Mouse (Mus musculus) midbrain, embryonic 10.5 days (tissue): ENCODE data around the gene Dmpk. TPM values are rescaled to one million over a fixed set of nuclear protein-coding genes. Genes with fewer than 3 reads are reported as not detected.

Source experiments
- DNase-seq: peaks from one replicate; pipeline ENCODE4 v3.0.0-alpha.2; 2017; ENCODE audit warnings: low spot score
- H3K27ac ChIP-seq: fragments of 300-500 bp; sonication (generic); replicated peaks from 2 replicates; pipeline ENCODE4 v1.5.1; 2016; ENCODE audit warnings: mild to moderate bottlenecking
- H3K27me3 ChIP-seq: fragments of 300-500 bp; sonication (generic); 2 replicates; pipeline ENCODE4 v1.6.1; 2016; ENCODE audit warnings: low read depth, mild to moderate bottlenecking; ENCODE audit not compliant: poor library complexity, severe bottlenecking
- H3K36me3 ChIP-seq: fragments of 300-500 bp; sonication (generic); 2 replicates; pipeline ENCODE4 v1.6.1; 2016; ENCODE audit warnings: mild to moderate bottlenecking, moderate library complexity
- H3K4me1 ChIP-seq: fragments of 300-500 bp; sonication (generic); 2 replicates; pipeline ENCODE4 v1.6.1; 2016
- H3K4me3 ChIP-seq: fragments of 300-500 bp; sonication (generic); 2 replicates; pipeline ENCODE4 v1.5.1; 2016; ENCODE audit warnings: mild to moderate bottlenecking, moderate library complexity
- H3K9me3 ChIP-seq: fragments of 300-500 bp; sonication (generic); replicated peaks from 2 replicates; pipeline ENCODE4 v1.6.1; 2016; ENCODE audit warnings: mild to moderate bottlenecking
- WGBS: fragments of 180-500 bp; shearing (Covaris S2); methylation state at CpG from one replicate; pipeline ENCODE4 v1.1.7; 2016; 5-methylcytosine and 5-hydroxymethylcytosine counted together
- polyA plus RNA-seq: library from polyadenylated mRNA; unstranded; fragments of >200 nt; fragmentation: Nextera tagmentation; extraction: Ambion mirVana; gene quantifications from 2 replicates; pipeline ENCODE4 v1.2.1, GENCODE M21; 2016

Gene Dmpk
- polyA plus RNA-seq, 1 experiment from 2014 or later: 8.2 TPM

DNA sequence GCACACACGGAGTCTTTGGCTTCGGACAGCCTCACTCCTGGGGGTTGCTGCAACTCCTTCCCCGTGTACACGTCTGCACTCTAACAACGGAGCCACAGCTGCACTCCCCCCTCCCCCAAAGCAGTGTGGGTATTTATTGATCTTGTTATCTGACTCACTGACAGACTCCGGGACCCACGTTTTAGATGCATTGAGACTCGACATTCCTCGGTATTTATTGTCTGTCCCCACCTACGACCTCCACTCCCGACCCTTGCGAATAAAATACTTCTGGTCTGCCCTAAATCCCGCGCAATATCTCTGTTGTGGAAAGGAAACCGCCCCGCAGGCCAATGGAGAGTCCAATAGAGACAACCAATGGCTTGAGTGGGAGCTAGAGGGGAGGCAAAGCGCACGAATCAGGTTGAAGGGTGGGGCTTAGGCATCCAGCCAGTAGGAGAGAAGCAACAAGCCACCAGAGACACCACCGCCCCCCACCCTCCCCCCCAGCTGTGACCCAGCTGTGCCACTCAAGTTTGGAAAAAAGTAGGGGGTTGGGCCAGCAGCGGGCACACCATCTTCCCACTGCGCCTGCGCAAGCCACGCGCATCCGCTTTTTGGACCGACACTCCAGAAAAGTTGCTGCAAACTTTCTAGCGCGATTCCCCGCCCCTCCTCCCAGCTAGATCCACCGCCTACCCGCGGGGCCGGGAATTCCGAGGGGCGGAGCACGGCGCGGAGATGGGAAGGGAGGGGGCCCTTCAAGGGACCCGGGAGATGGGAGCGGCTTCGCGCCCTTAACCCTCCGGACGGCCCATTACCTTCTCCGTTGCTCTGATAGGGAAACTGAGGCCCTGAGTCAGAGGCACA is 10.1 kb downstream of the Dmpk start:
- peaks cover 71% of the 10 kb centered on the region for H3K4me1 ChIP-seq
- under 1% methylated on average over 44 of the region's 45 CpGs for WGBS
- H3K27me3 ChIP-seq: peaks cover 31% of the 10 kb centered on the region
- H3K27ac ChIP-seq: peak overlapping the region; percentile 98
- no peaks in the 10 kb centered on the region for H3K9me3 ChIP-seq
- peak overlapping the region; percentile 85 for H3K4me3 ChIP-seq
- peaks cover 53% of the 10 kb centered on the region for H3K36me3 ChIP-seq
- peak; percentile 99 for DNase-seq

DNA sequence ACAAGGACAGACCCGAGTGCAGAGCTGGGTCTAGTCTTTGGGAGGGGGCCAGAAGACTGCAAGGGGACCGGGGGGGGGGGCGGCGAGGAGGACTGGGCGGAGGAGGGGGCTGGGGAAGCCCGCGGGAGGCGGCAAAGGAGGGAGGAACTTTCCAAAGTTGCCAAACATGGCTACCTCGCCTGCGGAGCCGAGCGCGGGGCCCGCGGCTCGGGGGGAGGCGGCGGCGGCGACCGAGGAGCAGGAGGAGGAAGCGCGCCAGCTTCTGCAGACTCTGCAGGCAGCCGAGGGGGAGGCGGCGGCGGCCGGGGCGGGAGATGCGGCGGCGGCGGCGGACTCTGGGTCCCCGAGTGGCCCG is 10.8 kb downstream of the Dmpk start, which contains the start of gene Six5:
TSS of gene Six5 (plus strand) at position 124 of the 355 bp plus-strand sequence.
- H3K4me3 ChIP-seq: peak within 1 kb of the TSS; percentile 85
- no peaks in the 10 kb centered on the region for H3K9me3 ChIP-seq
- peak within 1 kb of the TSS; percentile 98 for H3K27ac ChIP-seq
- H3K36me3 ChIP-seq: peaks cover 47% of the 10 kb centered on the region
- peaks cover 75% of the 10 kb centered on the region for H3K4me1 ChIP-seq
- no peak for DNase-seq
- 0% methylated on average over 20 of the region's 36 CpGs for WGBS
- H3K27me3 ChIP-seq: peaks cover 30% of the 10 kb centered on the region

DNA sequence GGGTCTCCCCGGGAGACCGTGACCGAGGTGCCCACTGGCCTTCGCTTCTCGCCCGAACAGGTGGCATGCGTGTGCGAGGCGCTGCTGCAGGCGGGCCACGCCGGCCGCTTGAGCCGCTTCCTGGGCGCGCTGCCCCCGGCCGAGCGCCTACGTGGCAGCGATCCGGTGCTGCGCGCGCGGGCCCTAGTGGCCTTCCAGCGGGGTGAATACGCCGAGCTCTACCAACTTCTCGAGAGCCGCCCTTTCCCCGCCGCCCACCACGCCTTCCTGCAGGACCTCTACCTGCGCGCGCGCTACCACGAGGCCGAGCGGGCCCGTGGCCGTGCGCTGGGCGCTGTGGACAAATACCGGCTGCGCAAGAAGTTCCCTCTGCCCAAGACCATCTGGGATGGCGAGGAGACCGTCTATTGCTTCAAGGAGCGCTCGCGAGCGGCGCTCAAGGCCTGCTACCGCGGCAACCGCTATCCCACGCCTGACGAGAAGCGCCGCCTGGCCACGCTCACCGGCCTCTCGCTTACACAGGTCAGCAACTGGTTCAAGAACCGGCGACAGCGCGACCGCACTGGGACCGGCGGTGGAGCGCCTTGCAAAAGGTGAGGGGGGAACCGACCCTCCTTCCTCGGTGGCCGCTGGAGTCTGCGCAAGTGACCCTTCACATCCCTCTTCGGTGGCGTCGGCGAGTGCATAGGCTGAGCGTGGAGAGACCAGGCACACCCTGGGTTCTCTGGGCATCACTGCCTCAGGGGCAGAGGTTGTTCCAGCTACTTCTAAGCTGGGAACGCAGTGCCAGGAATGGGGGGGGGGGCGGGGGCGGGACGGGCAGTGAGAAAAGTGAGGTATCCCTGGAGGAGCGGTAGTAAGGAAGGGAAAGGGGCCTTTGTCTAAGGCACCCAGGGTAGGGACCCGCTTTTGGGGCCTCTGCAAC is 11.4 kb downstream of the Dmpk start:
- peaks cover 75% of the 10 kb centered on the region for H3K4me1 ChIP-seq

DNA sequence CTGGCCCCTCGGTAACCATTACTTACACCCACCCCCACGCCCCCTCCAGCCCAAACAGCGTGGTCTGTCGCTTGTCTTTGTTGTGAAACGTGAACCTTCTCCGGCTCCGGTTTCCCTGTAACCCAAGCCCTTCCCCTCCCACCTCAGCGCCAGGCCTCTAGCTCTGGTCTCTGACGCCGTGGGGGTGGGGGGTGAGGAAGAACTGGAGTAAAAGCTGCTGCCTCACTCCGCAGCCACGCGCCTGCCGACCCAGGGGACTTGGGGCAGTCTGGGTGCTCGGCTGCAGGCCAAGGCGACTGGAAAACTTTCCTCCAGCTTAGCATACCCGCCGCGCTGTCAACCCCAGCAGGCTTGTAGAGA is 12.1 kb downstream of the Dmpk start:
- peaks cover 35% of the 10 kb centered on the region for H3K36me3 ChIP-seq
- peak overlapping the region; percentile 85 for H3K4me3 ChIP-seq
- H3K4me1 ChIP-seq: peaks cover 75% of the 10 kb centered on the region
- peak; percentile 80 for DNase-seq
- WGBS: 0% methylated on average over 19 of the region's 19 CpGs
- peak overlapping the region; percentile 98 for H3K27ac ChIP-seq
- H3K27me3 ChIP-seq: peaks cover 17% of the 10 kb centered on the region
- no peaks in the 10 kb centered on the region for H3K9me3 ChIP-seq

More for the DNA sequence above, 11.4 kb downstream of the Dmpk start:
- peak overlapping the region; percentile 98 for H3K27ac ChIP-seq
- DNase-seq: peak; percentile 71
- H3K36me3 ChIP-seq: peaks cover 41% of the 10 kb centered on the region
- peak overlapping the region; percentile 85 for H3K4me3 ChIP-seq
- no peaks in the 10 kb centered on the region for H3K9me3 ChIP-seq
- peaks cover 24% of the 10 kb centered on the region for H3K27me3 ChIP-seq
- WGBS: under 1% methylated on average over 85 of the region's 87 CpGs

DNA sequence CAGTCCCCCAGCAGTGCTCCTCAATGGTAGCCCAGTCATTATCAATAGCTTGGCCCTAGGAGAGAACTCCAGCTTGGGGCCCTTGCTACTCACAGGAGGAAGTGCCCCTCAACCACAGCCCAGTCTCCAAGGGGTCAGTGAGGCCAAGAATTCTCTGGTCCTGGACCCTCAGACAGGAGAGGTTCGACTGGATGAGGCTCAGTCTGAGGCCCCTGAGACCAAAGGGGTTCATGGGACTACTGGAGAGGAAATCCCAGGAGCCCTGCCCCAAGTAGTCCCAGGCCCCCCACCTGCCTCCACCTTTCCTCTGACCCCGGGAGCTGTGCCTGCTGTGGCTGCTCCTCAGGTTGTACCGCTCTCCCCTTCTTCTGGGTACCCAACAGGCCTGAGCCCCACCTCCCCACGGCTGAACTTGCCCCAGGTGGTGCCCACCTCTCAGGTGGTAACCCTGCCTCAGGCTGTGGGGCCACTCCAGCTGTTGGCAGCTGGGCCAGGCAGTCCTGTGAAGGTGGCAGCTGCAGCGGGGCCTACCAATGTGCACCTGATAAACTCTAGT is 12.8 kb downstream of the Dmpk start:
- no peak for DNase-seq
- Histone ChIP-seq H3K4me3 (peak overlapping the region; percentile 85), H3K27me3 (peaks cover 10% of the 10 kb centered on the region), H3K4me1 (peaks cover 69% of the 10 kb centered on the region), H3K27ac (peak overlapping the region; percentile 98), H3K36me3 (peaks cover 27% of the 10 kb centered on the region), H3K9me3 (no peaks in the 10 kb centered on the region)
- whole genome bisulfite sequencing: 62% methylated on average over 5 of the region's 5 CpGs

DNA sequence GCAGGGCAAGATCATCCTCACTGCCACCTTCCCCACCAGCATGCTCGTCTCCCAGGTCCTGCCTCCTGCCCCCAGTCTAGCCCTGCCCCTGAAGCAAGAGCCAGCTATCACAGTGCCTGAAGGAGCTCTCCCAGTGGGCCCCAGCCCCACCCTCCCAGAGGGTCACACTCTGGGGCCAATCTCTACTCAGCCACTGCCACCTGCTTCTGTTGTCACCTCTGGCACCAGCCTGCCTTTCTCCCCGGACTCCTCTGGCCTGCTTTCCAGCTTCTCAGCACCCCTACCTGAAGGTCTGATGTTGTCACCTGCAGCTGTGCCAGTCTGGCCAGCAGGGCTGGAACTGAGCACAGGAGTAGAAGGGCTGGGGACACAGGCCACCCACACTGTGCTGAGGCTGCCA is 13.6 kb downstream of the Dmpk start:
- Histone ChIP-seq H3K4me3 (peak overlapping the region; percentile 85), H3K27ac (0 out of 2 replicates have a peak overlapping the region, but pooled peaks have one; percentile 52)

DNA sequence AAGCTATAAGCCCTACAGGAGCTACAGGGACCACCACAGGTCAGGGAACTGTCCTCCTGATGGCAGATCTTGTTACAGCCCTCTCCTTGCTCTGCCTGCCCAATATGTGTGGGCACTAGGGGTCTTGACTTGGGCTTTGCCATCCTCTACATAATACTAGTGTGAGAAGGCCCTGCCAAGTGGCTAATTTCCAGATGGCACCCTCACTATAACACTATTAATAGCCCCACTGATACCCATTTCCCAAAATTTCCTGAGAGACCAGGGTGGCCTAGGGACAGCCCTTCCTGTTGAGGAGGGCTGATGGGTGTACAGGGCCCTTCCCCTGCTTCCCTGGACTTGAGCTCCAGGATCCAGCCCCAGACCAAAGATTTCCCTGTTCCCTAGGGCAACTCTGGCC is 14.2 kb downstream of the Dmpk start:
- H3K27me3 ChIP-seq: no peaks in the 10 kb centered on the region
- no peaks in the 10 kb centered on the region for H3K9me3 ChIP-seq
- H3K36me3 ChIP-seq: peaks cover 18% of the 10 kb centered on the region
- H3K4me3 ChIP-seq: no peak overlapping the region
- H3K27ac ChIP-seq: no peak overlapping the region
- no peak for DNase-seq
- H3K4me1 ChIP-seq: peaks cover 56% of the 10 kb centered on the region

More for the DNA sequence above, 13.6 kb downstream of the Dmpk start:
- Histone ChIP-seq H3K27me3 (peaks cover 3% of the 10 kb centered on the region), H3K36me3 (peaks cover 20% of the 10 kb centered on the region), H3K9me3 (no peaks in the 10 kb centered on the region), H3K4me1 (peaks cover 62% of the 10 kb centered on the region)
- 84% methylated on average over 2 of the region's 2 CpGs for WGBS
- DNase-seq: no peak

DNA sequence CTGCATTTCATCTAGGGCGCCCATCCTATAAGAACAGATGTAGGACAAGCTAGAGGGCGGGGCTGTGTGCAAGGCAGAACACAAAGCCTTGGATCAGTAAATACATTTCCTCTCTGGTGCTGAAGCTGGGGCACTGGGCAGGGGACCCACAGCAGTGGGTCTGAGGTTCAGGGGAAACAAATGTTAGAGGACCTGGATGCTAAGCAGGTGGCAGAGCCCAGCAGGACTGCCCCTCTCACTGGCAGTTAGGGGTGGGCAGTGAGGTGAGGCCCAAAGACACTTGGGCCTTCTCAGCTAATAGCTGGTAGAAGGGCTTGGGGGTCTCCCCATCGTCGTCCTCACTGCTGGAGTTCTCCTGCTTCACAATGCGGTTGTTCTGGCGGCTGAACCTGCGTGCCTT is 15.2 kb downstream of the Dmpk start:
- Histone ChIP-seq H3K4me1 (peaks cover 47% of the 10 kb centered on the region), H3K27me3 (no peaks in the 10 kb centered on the region), H3K9me3 (no peaks in the 10 kb centered on the region), H3K27ac (no peak overlapping the region), H3K4me3 (no peak overlapping the region), H3K36me3 (peaks cover 18% of the 10 kb centered on the region)
- DNase-seq: no peak
- WGBS: 61% methylated on average over 7 of the region's 7 CpGs

DNA sequence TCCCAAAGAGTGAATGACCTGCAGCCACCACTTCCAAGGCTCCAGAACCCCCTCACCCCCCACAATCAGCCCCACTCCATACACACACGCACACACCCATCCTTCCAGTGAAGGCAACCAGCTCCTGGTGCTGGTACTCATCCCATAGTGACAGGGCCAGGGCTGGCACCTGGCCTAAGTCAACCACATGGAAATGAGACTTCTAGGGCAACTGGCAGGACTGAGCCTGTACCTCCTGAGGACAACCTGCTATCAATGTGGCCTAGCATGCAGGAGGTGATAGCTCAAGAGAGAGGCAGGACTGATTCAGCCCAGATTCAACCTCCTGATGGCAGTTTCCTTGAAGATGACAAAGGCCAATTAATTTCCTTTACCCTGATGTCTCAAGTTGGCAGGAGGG is 16.6 kb downstream of the Dmpk start:
- H3K4me1 ChIP-seq: peaks cover 34% of the 10 kb centered on the region
- peaks cover 18% of the 10 kb centered on the region for H3K36me3 ChIP-seq
- 87% methylated on average over 1 of the region's 1 CpGs for WGBS
- no peaks in the 10 kb centered on the region for H3K9me3 ChIP-seq
- H3K4me3 ChIP-seq: no peak overlapping the region
- H3K27me3 ChIP-seq: no peaks in the 10 kb centered on the region
- no peak overlapping the region for H3K27ac ChIP-seq
- no peak for DNase-seq

DNA sequence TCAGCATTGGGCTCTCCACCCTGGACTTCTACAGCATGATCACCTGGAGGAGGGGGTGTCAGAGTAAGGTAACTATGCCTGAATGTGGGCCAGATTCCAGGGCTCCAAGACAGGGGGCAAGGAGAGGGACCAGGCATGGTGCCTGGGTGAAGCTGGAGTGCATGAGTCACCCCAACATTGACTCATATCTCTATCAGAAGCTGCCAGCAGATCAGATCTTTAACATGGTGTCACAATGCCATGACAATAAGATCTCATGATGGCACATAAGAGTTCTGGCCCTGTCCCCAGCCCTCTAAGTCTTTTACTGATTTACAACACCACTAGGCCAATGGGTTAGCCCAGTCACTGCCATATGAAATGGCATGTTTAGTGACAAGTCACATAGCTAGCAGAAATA is 20.1 kb downstream of the Dmpk start:
- Histone ChIP-seq H3K27me3 (no peaks in the 10 kb centered on the region), H3K4me3 (no peak overlapping the region), H3K9me3 (no peaks in the 10 kb centered on the region), H3K36me3 (no peaks in the 10 kb centered on the region), H3K27ac (no peak overlapping the region), H3K4me1 (peaks cover 5% of the 10 kb centered on the region; the same call in 1 of the 2 replicates)
- DNase-seq: no peak

DNA sequence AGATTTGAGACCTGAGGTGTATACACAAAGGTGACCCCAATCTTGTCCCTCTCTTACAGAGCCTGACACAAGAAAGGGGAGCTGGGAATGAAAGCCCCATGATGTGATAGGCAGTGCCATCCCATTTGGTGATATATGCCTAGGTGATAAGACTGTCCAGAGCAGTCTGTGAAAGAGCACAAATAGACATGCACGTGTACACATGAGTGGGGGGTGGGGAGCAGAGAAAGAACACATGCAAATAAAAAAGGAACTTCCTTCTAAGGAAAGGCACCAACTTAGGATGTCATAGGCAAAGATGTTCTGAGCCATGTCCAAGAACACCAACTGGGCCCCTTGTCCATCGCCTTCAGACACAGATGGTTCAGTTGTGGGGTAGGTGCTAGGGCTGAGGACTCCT is 20.8 kb downstream of the Dmpk start:
- Histone ChIP-seq H3K4me1 (no peaks in the 10 kb centered on the region), H3K36me3 (no peaks in the 10 kb centered on the region), H3K27ac (no peak overlapping the region), H3K9me3 (no peaks in the 10 kb centered on the region), H3K4me3 (no peak overlapping the region), H3K27me3 (no peaks in the 10 kb centered on the region)
- DNase-seq: no peak
- 88% methylated on average over 2 of the region's 2 CpGs for WGBS

DNA sequence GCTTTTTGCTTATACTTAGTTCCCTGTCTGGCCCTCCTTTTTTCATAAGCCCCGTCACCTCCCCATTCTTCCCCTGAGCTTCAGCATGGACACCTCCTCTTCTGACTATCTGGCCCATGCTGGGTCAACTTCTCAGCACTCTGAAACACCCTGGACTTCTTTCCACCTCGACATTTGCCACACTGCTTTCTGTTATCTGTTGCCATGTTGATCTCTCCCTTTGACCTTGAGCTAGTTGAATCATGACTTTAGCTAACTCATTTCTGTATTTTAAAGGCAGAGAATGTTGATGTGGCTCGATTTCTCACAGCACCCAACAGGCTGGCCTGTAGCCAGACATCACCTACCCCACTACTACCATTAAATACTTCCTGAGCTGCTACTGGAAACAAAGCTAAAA is 23.8 kb downstream of the Dmpk start:
- H3K27me3 ChIP-seq: no peaks in the 10 kb centered on the region
- DNase-seq: no peak
- H3K36me3 ChIP-seq: no peaks in the 10 kb centered on the region
- H3K9me3 ChIP-seq: no peaks in the 10 kb centered on the region
- no peak overlapping the region for H3K27ac ChIP-seq
- no peaks in the 10 kb centered on the region for H3K4me1 ChIP-seq
- no peak overlapping the region for H3K4me3 ChIP-seq
- WGBS: 73% methylated on average over 3 of the region's 3 CpGs
